Mouse (Mus musculus) thymus, adult 2 months (tissue): ENCODE measurements around the gene Abtb2.

Experiments
- CTCF ChIP-seq: fragments of 200-500 bp; IDR thresholded peaks from 2 replicates; pipeline ENCODE4 v1.5.1; 2012; ENCODE audit warnings: mild to moderate bottlenecking, control low read depth, low read length, moderate library complexity, borderline replicate concordance; ENCODE audit not compliant: control insufficient read depth, poor library complexity, insufficient read depth; ENCODE audit errors: extremely low read depth
- POLR2A ChIP-seq: fragments of 200-500 bp; IDR thresholded peaks from 2 replicates; pipeline ENCODE4 v1.6.1; 2012; ENCODE audit warnings: mild to moderate bottlenecking, low read length, control low read depth, moderate library complexity; ENCODE audit not compliant: control insufficient read depth, poor library complexity, insufficient read depth; ENCODE audit errors: extremely low read depth

- no peak for TF ChIP-seq POLR2A
- TF ChIP-seq CTCF: no peak
Observed at GRCm38 (mm10) chr2:103754614-103755013, 188.5 kb downstream of the Abtb2 start.
